Mouse (Mus musculus) liver, embryonic 14.5 days (tissue): ENCODE results near the gene Krt5.
"Not testable (repeated sequence)": the region's sequence is repeated elsewhere in the genome, so short reads cannot be mapped to it uniquely, and the experiment has no call there.

Source experiments
- CTCF ChIP-seq: IDR thresholded peaks from 2 replicates; pipeline ENCODE4 v1.5.1; 2016; ENCODE audit warnings: antibody characterized with exemption, low read depth, control low read depth
- EP300 ChIP-seq: IDR thresholded peaks from 2 replicates; pipeline ENCODE4 v1.6.1; 2016; ENCODE audit warnings: antibody characterized with exemption, low read depth

DNA sequence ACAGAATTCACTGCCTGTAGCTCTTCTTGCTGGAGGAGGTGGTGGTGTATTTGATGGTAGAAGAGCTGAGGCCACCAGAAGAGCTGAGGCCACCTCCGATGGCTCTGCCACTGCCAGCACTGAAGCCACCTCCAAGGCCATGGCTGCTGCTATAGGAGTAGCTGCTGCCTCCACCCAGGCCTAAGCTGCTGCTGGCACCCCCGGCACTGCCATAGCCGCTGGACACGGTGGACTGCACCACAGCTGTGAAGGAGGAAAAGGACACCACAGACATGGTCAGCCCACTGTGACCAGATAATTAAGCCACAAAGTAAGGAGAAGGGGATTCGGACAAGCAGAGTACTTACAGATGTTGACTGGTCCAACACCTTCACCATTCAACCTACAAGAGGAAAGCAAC lies 22.2 kb downstream of the Krt5 start:
- TF ChIP-seq EP300, CTCF: not testable (repeated sequence)
